Mouse (Mus musculus) kidney, adult 2 months (tissue): ENCODE measurements at regions not wholly inside any gene's neighbourhood (a gene's known extent, or its start where the extent isn't known, plus 50 kb on each side); places are given as distances from the start of the nearest gene placed in this dataset.

Experiments used
- CTCF ChIP-seq: fragments of 200-500 bp; conservative IDR thresholded peaks from 2 replicates; pipeline ENCODE4 v1.5.1; 2011; ENCODE audit warnings: low read depth, mild to moderate bottlenecking, control low read depth, low read length, moderate library complexity, mixed read lengths; ENCODE audit not compliant: insufficient read depth, insufficient read length
- POLR2A ChIP-seq: fragments of 200-500 bp; IDR thresholded peaks from one replicate; pipeline ENCODE4 v1.6.1; 2011; ENCODE audit warnings: low read depth, low read length, control low read depth

DNA sequence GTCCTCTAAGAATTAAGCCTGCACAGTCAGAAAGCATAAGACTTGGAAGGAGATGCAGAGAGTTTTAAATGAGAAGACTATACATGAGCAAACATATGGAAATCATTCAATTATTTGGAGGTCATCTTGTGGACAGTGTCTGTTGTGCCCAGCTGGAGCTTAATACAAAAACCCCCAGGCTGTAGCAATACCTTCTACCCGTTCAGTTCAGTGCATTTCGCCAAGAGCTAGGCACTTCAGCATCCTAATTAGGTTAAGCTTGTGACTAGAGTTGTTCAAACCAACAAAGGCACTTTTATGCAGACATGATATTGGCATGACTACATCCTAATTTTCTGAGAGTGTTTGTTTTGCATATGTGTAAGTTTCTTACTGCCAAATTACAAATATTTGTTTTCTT lies 449.7 kb downstream of the Flrt2 start:
- TF ChIP-seq CTCF = no peak
- no peak for TF ChIP-seq POLR2A
